In the genomic region with DNA sequence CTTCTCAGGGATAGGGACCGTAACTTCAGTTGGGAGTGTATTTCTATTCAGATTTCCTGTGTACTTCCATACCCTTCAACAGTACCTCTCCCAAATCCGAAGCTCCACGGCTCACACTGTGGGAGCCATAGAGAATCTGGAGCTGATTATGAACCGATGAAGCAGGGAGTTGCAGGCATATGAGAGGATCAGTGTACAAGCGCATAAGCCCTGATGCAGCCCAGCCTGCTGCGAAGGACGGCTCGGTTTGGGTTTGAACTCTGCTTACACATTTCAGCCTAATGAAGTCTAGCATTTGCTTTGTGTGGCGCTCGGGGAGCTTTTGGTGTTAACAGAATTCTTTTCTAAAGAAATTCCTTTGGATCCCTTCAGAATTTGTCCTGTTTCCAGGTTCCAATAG, we compare ENCODE assay signal across 16 mouse cellular contexts.
"Had no signal": no experiment of that assay in that cellular context is flagged by ENCODE, and none has a peak within 500 bp of the region (broad histone marks: within the 10 kb centered on the region; RNA-seq: fewer than 3 reads in every experiment).

No protein-coding gene starts in this region.

- DNase-seq: kidney, adult 18-20 months; kidney, postnatal 10 days; kidney, postnatal 4 days; lung, adult 2 months; lung, postnatal 36 days; right cerebral cortex, postnatal 4 days; spleen, adult 18-20 months; thymus, postnatal 4 days had no signal

- H3K4me2 ChIP-seq: liver, embryonic 11.5 days; liver, embryonic 15.5 days; midbrain, embryonic 13.5 days; neural tube, embryonic 15.5 days; stomach, embryonic 15.5 days had no signal

- H3K27me3 ChIP-seq: liver, embryonic 15.5 days; neural tube, embryonic 15.5 days; stomach, embryonic 15.5 days had no signal

- H3K4me3 ChIP-seq: layer of hippocampus, adult 2 months; liver, embryonic 15.5 days; midbrain, embryonic 13.5 days; myocyte; neural tube, embryonic 15.5 days; stomach, embryonic 15.5 days had no signal

- H3K36me3 ChIP-seq: liver, embryonic 15.5 days; midbrain, embryonic 13.5 days; neural tube, embryonic 15.5 days; stomach, embryonic 15.5 days had no signal

- H3K9me3 ChIP-seq: liver, embryonic 15.5 days; midbrain, embryonic 13.5 days; neural tube, embryonic 15.5 days; stomach, embryonic 15.5 days had no signal

- H3K27ac ChIP-seq: layer of hippocampus, adult 2 months; liver, embryonic 15.5 days; midbrain, embryonic 13.5 days; neural tube, embryonic 15.5 days; stomach, embryonic 15.5 days had no signal

- H3K4me1 ChIP-seq: liver, embryonic 15.5 days; stomach, embryonic 15.5 days had no signal

- ATAC-seq: lung, postnatal 0 days; midbrain, embryonic 13.5 days had no signal

- H3K9ac ChIP-seq: liver, embryonic 15.5 days; midbrain, embryonic 13.5 days; neural tube, embryonic 15.5 days; stomach, embryonic 15.5 days had no signal
